Mouse (Mus musculus) forebrain, embryonic 12.5 days (tissue): Measurements from ENCODE around the gene Pak2. TPM values are rescaled to one million over a fixed set of nuclear protein-coding genes. Genes with fewer than 3 reads are reported as not detected.

ENCODE experiments used
- ATAC-seq: fragments of 200-750 bp; cut with Nextera tagmentation; 2 replicates; pipeline ENCODE4 v1.8.0; 2017; ENCODE audit warnings: moderate TSS enrichment; ENCODE audit not compliant: low FRiP score
- H3K27ac ChIP-seq: fragments of 300-500 bp; sonication (generic); 2 replicates; pipeline ENCODE4 v1.5.1; 2016; ENCODE audit warnings: mild to moderate bottlenecking
- H3K27me3 ChIP-seq: fragments of 300-500 bp; sonication (generic); 2 replicates; pipeline ENCODE4 v1.6.1; 2016; ENCODE audit warnings: mild to moderate bottlenecking
- H3K36me3 ChIP-seq: fragments of 300-500 bp; sonication (generic); replicated peaks from 2 replicates; pipeline ENCODE4 v1.6.1; 2016; ENCODE audit warnings: mild to moderate bottlenecking
- H3K4me1 ChIP-seq: fragments of 300-500 bp; sonication (generic); 2 replicates; pipeline ENCODE4 v1.6.1; 2016
- H3K4me2 ChIP-seq: fragments of 300-500 bp; sonication (generic); 2 replicates; pipeline ENCODE4 v1.6.1; 2016; ENCODE audit warnings: mild to moderate bottlenecking, moderate library complexity
- H3K4me3 ChIP-seq: fragments of 300-500 bp; sonication (generic); replicated peaks from 2 replicates; pipeline ENCODE4 v1.5.1; 2016; ENCODE audit warnings: mild to moderate bottlenecking
- H3K9ac ChIP-seq: fragments of 300-500 bp; sonication (generic); 2 replicates; pipeline ENCODE4 v1.6.1; 2016; ENCODE audit warnings: mild to moderate bottlenecking
- H3K9me3 ChIP-seq: fragments of 300-500 bp; sonication (generic); 2 replicates; pipeline ENCODE4 v1.6.1; 2016
- WGBS: fragments of 180-500 bp; shearing (Covaris S2); methylation state at CpG from one replicate; pipeline ENCODE4 v1.1.7; 2016; 5-methylcytosine and 5-hydroxymethylcytosine counted together
- polyA plus RNA-seq: library from polyadenylated mRNA; unstranded; fragments of >200 nt; fragmentation: Nextera tagmentation; extraction: Ambion mirVana; gene quantifications from 2 replicates; pipeline ENCODE4 v1.2.1, GENCODE M21; 2016

Pak2 gene
- polyA plus RNA-seq, result 57.1 and 59.1 TPM in 2 replicates

DNA sequence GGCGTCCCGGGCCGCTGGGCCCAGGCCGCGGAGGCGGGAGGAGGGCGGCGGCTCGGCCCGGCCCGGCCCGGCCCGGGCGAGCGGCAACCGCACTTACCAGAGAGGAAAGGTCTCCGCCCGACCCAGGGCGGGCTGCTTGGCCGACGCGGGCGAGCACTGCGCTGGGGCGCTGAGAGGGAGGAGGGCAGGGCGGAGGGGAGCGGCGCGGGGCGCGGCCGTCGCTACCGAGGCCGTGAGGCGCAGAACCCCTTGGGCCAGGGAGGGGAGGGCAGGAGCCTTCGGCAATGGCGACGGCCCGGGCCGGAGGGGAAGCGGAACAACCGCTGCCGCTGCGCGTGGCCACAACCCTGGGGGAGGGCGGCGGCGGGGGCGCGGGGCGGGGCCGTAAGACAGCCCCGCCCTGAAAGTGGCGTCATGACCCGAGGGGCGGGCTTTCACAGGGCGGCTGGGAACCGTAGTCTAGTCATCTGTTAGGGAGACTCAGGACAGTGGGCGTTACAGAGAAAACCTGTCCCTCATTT is at the start of gene Pak2:
Gene Pak2, minus strand, starts transcription at position 352 of the 521 bp plus-strand sequence.
- no peaks in the 10 kb centered on the region for H3K27me3 ChIP-seq
- ATAC-seq, result peak; percentile 97
- under 1% methylated on average over 44 of the region's 60 CpGs for WGBS

DNA sequence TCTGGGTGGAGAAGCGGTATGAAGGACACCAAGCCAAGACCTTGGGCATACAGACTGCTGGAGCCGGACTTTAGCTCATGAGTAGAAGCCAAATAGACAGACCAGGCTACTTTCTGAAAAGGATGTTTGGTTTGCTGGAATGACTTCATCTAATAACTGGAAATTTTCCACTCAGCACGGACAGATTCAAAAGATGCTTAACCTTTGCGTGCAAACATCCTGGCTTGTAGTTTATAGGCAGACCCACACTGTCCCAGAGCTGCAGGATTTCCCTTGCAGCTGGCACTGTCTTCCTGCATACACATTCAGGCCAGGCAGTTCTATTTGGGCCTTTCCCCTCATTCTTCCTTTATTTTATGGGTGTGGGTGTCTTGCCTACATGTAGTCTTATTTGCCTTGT is 47.9 kb upstream of the Pak2 start:
- Histone ChIP-seq H3K4me1 (no peaks in the 10 kb centered on the region), H3K27ac (no peak overlapping the region), H3K9me3 (no peaks in the 10 kb centered on the region), H3K36me3 (no peaks in the 10 kb centered on the region), H3K27me3 (no peaks in the 10 kb centered on the region), H3K4me3 (no peak overlapping the region), H3K4me2 (no peak overlapping the region), H3K9ac (no peak overlapping the region)
- ATAC-seq, result no peak
- 91% methylated on average over 4 of the region's 4 CpGs for WGBS

More for the DNA sequence above, at the start of gene Pak2:
- Histone ChIP-seq H3K27ac (peak within 1 kb of the TSS; percentile 97), H3K4me2 (peak within 1 kb of the TSS; percentile 57), H3K4me1 (peaks cover 18% of the 10 kb centered on the region), H3K9me3 (no peaks in the 10 kb centered on the region), H3K9ac (peak within 1 kb of the TSS; percentile 98), H3K36me3 (peaks cover 12% of the 10 kb centered on the region; the same call in 1 of the 2 replicates), H3K4me3 (peak within 1 kb of the TSS; percentile 97)

DNA sequence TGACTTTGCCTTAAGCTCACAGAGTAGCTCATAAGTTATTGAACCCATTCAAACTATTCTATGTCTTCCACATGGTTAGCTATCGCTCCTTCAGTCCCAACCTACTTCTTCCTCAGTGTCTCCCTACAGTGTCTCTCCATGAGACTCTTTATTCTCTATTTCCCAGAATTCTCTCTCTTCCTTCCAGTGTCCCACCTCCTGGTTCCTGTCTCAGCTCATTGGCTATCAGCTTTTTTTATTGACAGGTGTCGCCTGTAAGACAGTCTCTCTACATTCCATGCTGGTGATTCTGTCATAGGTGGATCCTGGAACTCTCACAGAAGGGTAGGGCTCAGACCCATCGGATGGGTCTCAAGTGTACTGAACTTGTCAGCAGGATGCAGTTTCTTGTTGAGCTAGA is 46.2 kb upstream of the Pak2 start:
- Histone ChIP-seq H3K4me1 (no peaks in the 10 kb centered on the region), H3K27ac (no peak overlapping the region), H3K4me2 (no peak overlapping the region), H3K9me3 (no peaks in the 10 kb centered on the region), H3K27me3 (no peaks in the 10 kb centered on the region), H3K4me3 (no peak overlapping the region), H3K9ac (no peak overlapping the region), H3K36me3 (no peaks in the 10 kb centered on the region)
- no peak for ATAC-seq
- 92% methylated on average over 3 of the region's 3 CpGs for WGBS

DNA sequence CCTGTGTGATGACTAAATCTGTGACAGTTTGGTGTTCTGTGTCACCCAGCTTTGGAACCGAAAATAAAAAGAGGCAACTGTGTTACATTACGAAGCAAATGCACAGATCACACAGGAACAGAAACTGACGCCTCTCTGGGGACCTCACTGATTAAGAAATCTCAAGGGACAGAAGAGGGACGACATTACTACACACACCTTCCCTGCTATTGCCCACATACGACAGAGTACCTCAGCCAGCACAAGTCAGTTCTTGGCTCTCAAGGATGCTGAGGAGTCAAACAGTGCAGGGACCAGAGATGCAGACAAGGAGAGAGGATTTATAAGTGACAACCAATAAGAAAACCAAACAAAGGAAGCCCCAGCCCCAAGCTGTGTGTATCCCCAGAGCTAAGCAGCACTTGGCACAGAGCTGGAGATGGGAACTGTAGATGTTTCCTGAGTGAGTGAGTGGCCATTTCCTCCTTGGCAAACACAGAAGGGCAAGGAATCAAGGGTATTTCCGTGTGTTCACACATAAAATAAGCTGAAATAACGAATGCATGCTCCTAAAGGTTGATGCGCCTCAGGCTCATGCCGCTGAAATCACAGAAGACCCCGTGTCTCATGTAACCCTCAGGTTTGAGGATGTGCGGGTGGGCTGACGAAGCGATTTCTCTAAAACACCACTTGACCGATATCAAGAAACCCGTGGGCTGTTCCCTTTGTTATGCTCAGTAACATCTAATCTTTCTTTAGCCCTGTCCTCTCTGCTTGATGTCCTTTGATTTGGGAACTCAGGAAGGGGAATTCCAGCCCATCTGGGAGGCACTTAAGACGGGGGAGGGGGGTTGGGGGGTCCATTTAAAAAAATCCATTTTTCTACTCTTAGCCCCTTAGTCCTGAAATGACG is 45.5 kb upstream of the Pak2 start:
- Histone ChIP-seq H3K4me1 (no peaks in the 10 kb centered on the region), H3K27ac (no peak overlapping the region), H3K27me3 (no peaks in the 10 kb centered on the region), H3K4me2 (no peak overlapping the region), H3K9ac (no peak overlapping the region), H3K4me3 (no peak overlapping the region), H3K9me3 (no peaks in the 10 kb centered on the region), H3K36me3 (no peaks in the 10 kb centered on the region)
- 75% methylated on average over 17 of the region's 17 CpGs for whole genome bisulfite sequencing
- ATAC-seq, result no peak

DNA sequence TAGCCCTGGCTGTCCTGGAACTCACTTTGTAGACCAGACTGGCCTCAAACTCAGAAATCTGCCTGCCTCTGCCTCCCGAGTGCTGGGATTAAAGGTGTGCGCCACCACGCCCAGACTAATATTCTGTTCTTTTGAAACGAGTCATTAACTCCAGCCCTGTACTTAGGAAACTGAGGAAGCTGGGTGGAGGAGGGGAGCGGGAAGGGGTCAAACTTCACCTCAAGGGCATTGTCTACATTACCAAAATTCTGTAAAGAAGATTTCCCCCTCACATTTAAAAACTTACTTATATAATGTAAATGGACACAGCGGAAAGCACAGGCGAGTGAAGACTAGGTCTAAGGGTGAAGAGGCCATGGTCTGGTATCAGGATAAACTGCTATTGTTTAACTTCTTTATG is 44.9 kb upstream of the Pak2 start:
- Histone ChIP-seq H3K9ac (no peak overlapping the region), H3K4me2 (no peak overlapping the region), H3K9me3 (no peaks in the 10 kb centered on the region), H3K27ac (no peak overlapping the region), H3K27me3 (no peaks in the 10 kb centered on the region), H3K4me3 (no peak overlapping the region), H3K36me3 (no peaks in the 10 kb centered on the region), H3K4me1 (no peaks in the 10 kb centered on the region)
- ATAC-seq, result no peak
- 92% methylated on average over 7 of the region's 7 CpGs for WGBS

DNA sequence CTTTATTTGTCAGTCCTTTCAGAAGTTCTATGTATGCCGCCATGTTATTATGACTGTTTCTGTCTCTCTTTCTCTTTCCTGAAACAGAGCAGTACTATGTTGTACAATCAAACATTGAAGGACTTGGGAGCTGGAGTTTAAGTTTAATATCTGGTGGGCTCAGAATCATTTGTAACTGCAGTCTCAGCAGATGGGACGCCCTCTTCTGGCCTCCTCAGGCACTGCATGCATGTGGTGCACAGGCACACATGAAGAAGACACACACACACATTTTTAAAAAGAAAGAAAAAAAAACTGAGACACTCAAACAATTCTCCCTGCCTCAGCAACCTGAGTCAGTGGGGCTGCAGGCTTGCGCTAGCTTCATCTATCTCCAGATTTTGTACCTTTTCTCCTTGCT is 41.3 kb upstream of the Pak2 start:
- Histone ChIP-seq H3K36me3 (no peaks in the 10 kb centered on the region), H3K27me3 (no peaks in the 10 kb centered on the region), H3K4me3 (no peak overlapping the region), H3K27ac (no peak overlapping the region), H3K4me2 (no peak overlapping the region), H3K9ac (no peak overlapping the region), H3K4me1 (no peaks in the 10 kb centered on the region; the same call in 1 of the 2 replicates), H3K9me3 (no peaks in the 10 kb centered on the region)
- 80% methylated on average over 3 of the region's 3 CpGs for WGBS
- ATAC-seq, result no peak

DNA sequence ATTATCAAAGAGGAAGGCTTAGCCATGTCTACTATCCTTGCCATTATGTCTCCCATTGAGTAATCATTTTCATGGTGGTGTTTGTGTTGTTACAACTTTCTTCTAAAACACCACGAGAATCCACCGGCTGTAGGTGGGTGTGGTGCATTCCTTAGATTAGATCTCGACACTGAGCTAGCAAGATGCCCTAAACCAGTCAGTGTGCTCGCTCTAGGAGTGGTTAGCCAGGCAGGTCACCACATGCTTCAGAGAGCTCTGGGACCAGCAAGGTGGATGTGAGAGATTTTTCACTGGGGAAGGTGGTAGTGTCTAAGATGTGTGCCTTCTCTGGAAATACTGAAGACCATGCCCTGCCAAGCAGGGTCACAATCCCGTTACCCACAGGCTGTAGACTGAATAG is 37.0 kb upstream of the Pak2 start:
- Histone ChIP-seq H3K4me2 (no peak overlapping the region), H3K9me3 (no peaks in the 10 kb centered on the region), H3K9ac (no peak overlapping the region), H3K27me3 (no peaks in the 10 kb centered on the region), H3K4me3 (no peak overlapping the region), H3K27ac (no peak overlapping the region), H3K4me1 (no peaks in the 10 kb centered on the region; the same call in 1 of the 2 replicates), H3K36me3 (no peaks in the 10 kb centered on the region)
- 60% methylated on average over 5 of the region's 5 CpGs for WGBS
- no peak for ATAC-seq

DNA sequence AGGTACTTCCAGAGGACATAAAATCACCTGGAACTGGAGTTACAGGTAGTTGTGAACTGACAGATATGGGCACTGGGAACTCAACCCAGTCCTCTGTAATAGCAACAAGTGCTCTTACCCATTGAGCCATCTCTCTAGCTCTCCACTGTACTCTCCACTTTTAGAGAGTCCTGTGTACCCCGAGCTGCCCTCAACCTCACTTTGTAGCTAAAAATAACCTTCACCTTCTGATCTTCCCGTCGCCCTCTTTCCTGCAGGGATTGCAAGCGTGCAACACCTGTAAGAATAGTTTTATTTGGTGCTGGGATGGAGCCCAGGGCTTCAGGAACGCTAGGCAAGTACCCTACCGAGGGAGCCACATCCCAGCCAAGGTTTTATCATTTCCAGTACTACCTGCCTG is 36.6 kb upstream of the Pak2 start:
- Histone ChIP-seq H3K9me3 (no peaks in the 10 kb centered on the region), H3K4me3 (no peak overlapping the region), H3K27ac (no peak overlapping the region), H3K27me3 (no peaks in the 10 kb centered on the region), H3K4me1 (no peaks in the 10 kb centered on the region; the same call in 1 of the 2 replicates), H3K36me3 (no peaks in the 10 kb centered on the region), H3K9ac (no peak overlapping the region), H3K4me2 (no peak overlapping the region)
- 69% methylated on average over 6 of the region's 6 CpGs for WGBS
- no peak for ATAC-seq

DNA sequence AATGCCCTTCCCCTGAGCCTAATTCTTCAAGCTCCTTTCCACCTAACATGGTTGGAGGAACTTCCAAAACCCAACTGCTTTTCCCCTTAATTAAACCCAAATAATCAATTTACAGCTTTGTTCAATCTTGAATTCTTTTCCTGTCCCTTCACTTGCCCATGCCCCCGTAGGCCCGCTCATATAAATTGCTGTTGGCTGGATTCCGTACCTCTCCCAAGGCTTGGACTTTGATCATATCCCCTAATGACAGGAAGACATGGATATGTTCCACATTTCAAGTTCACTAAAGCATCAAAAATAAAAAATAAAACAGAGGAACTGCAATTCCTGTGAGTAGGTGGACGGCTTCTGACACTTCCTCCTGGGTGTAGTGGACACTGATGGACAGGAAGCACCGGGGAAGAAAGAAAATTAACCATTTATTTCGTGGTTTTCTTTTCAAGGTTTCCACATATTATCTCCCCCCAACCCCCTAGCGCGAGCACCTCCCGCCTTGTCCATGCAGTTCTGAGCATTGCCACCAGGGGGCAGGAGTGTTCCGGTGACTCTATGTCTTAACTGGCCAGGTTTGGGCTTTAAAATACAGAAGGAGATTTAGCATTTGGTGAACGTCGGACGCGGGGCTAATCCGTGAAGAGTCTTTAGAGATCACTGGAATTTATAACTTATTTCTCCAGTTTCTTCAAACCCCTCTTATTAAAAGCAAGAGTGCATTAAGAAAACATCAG is 36.0 kb upstream of the Pak2 start:
- WGBS, result 15% methylated on average over 15 of the region's 15 CpGs
- H3K36me3 ChIP-seq, result no peaks in the 10 kb centered on the region
- no peak overlapping the region for H3K9ac ChIP-seq
- no peak overlapping the region for H3K4me2 ChIP-seq
- H3K27ac ChIP-seq, result no peak overlapping the region
- H3K4me1 ChIP-seq, result no peaks in the 10 kb centered on the region; the same call in 1 of the 2 replicates
- H3K4me3 ChIP-seq, result no peak overlapping the region
- no peaks in the 10 kb centered on the region for H3K27me3 ChIP-seq
- no peak for ATAC-seq
- no peaks in the 10 kb centered on the region for H3K9me3 ChIP-seq

DNA sequence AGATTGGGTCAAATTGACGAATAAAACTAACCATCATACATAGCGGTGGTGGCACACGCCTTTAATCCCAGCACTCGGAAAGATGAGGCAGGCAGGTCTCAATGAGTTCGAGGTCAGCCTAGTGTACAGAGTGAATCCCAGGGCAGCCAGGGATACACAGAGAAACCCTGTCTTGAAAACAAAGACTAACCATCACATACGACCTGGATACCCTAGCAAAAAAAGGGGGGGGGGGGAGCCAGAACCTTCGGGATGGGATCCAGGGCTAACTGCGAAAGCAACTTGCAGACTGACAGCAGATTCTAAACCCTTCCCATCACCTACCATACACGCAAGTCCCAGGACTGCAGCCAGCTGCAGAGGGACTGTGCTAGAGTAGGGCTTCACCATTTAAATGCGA is 35.3 kb upstream of the Pak2 start:
- H3K4me3 ChIP-seq, result no peak overlapping the region

DNA sequence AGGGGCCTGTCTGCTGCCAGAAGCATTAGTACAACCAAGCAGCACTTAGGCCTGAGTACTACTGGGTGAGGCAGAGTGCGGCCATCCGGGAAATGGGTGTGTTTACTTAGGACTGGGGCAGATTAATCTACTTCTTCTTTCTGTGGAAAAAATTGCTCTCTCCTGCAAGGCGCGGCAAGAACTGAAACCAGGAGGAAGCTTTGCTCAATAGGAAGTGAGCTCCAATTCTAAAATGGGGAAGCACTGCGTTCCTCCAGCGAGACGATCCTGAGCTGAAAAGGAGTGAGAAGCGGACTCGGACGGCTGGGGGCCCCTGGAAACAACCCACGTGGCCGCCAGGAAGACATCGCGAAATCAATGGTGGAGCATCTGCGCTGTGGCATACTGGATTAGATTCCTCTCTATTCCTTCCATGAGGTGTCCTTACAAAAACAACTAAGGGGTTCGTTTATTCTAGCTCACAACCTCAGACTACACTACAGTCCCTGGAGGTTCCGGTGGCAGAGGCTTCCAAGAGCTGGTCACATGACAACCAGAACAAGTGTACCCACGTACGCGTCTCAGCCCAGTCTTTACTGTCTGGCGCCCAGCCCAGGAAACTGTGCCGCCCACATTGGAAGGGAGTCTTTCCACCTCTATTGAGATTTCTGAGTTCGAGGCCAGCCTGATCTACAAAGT is 34.5 kb upstream of the Pak2 start:
- no peak for ATAC-seq
- WGBS, result 77% methylated on average over 23 of the region's 23 CpGs
- no peak overlapping the region for H3K4me2 ChIP-seq
- H3K27me3 ChIP-seq, result no peaks in the 10 kb centered on the region
- no peaks in the 10 kb centered on the region; the same call in 1 of the 2 replicates for H3K4me1 ChIP-seq
- no peaks in the 10 kb centered on the region for H3K9me3 ChIP-seq
- H3K4me3 ChIP-seq, result no peak overlapping the region
- no peak overlapping the region for H3K27ac ChIP-seq
- 0 out of 2 replicates have a peak, but pooled peaks cover 3% of the 10 kb centered on the region for H3K36me3 ChIP-seq
- H3K9ac ChIP-seq, result no peak overlapping the region

More for the DNA sequence above, 35.3 kb upstream of the Pak2 start:
- Histone ChIP-seq H3K36me3 (no peaks in the 10 kb centered on the region), H3K27me3 (no peaks in the 10 kb centered on the region), H3K9me3 (no peaks in the 10 kb centered on the region), H3K4me1 (no peaks in the 10 kb centered on the region; the same call in 1 of the 2 replicates), H3K4me2 (no peak overlapping the region), H3K27ac (no peak overlapping the region), H3K9ac (no peak overlapping the region)
- 85% methylated on average over 10 of the region's 10 CpGs for WGBS
- no peak for ATAC-seq
